Mouse (Mus musculus): ENCODE results near the gene 3110001I22Rik.
A peak's percentile ranks its signal among the peaks of the same experiment; 100 is the strongest.
"Not testable (repeated sequence)": the region's sequence is repeated elsewhere in the genome, so short reads cannot be mapped to it uniquely, and the experiment has no call there.

The 3110001I22Rik gene

GRCm38 (mm10) chr16:13671685-13672385, at the start of gene 3110001I22Rik, which contains the start of gene Bfar:
Gene 3110001I22Rik (plus strand): TSS chr16:13671929.
Gene Bfar (plus strand): TSS chr16:13671858.
- DNase-seq, result peak; percentile 82

- DNase-seq, result no peak
These were observed 43.4 kb upstream of the 3110001I22Rik start for GRCm38 (mm10) chr16:13628345-13628744.

- not testable (repeated sequence) for DNase-seq
These were observed 33.5 kb upstream of the 3110001I22Rik start for GRCm38 (mm10) chr16:13638198-13638597.

GRCm38 (mm10) chr16:13639508-13639907, 32.2 kb upstream of the 3110001I22Rik start:
- no peak for DNase-seq

- DNase-seq, result peak; percentile 15
These were observed 31.7 kb upstream of the 3110001I22Rik start for GRCm38 (mm10) chr16:13640064-13640463.

GRCm38 (mm10) chr16:13644474-13644873, 27.3 kb upstream of the 3110001I22Rik start:
- DNase-seq, result no peak

GRCm38 (mm10) chr16:13645930-13646329, 25.8 kb upstream of the 3110001I22Rik start:
- DNase-seq, result no peak

- no peak for DNase-seq
These were observed 12.8 kb upstream of the 3110001I22Rik start for GRCm38 (mm10) chr16:13658886-13659285.

- no peak for DNase-seq
These were observed 11.0 kb upstream of the 3110001I22Rik start for GRCm38 (mm10) chr16:13660736-13661135.

GRCm38 (mm10) chr16:13667878-13668343, 3.8 kb upstream of the 3110001I22Rik start, which contains the start of gene Parn:
Gene Parn (minus strand): TSS chr16:13668170.
- DNase-seq, result peak; percentile 90

GRCm38 (mm10) chr16:13668402-13669108, 3.2 kb upstream of the 3110001I22Rik start:
- DNase-seq, result peak; percentile 4

GRCm38 (mm10) chr16:13669282-13669681, 2.4 kb upstream of the 3110001I22Rik start:
- DNase-seq, result no peak

- not testable (repeated sequence) for DNase-seq
These were observed 833 bp upstream of the 3110001I22Rik start for GRCm38 (mm10) chr16:13670896-13671295.

- DNase-seq, result peak; percentile 43
These were observed 713 bp downstream of the 3110001I22Rik start for GRCm38 (mm10) chr16:13672386-13672898.

- no peak for DNase-seq
These were observed 1.4 kb downstream of the 3110001I22Rik start for GRCm38 (mm10) chr16:13673114-13673513.

GRCm38 (mm10) chr16:13674511-13674910, 2.8 kb downstream of the 3110001I22Rik start:
- DNase-seq, result no peak

GRCm38 (mm10) chr16:13678601-13679319, 7.0 kb downstream of the 3110001I22Rik start:
- no peak for DNase-seq

GRCm38 (mm10) chr16:13698998-13699397, 27.3 kb downstream of the 3110001I22Rik start:
- DNase-seq, result no peak

- peak; percentile 11 for DNase-seq
These were observed 30.5 kb downstream of the 3110001I22Rik start for GRCm38 (mm10) chr16:13702184-13702583.

- no peak for DNase-seq
These were observed 32.9 kb downstream of the 3110001I22Rik start for GRCm38 (mm10) chr16:13704676-13705075.

- DNase-seq, result no peak
These were observed 43.2 kb downstream of the 3110001I22Rik start for GRCm38 (mm10) chr16:13714910-13715309.

GRCm38 (mm10) chr16:13716821-13717553, 45.3 kb downstream of the 3110001I22Rik start:
- DNase-seq, result no peak
